Mouse (Mus musculus) embryonic facial prominence, embryonic 14.5 days (tissue): ENCODE results near the gene Tomm20. TPM values are rescaled to one million over a fixed set of nuclear protein-coding genes. Genes with fewer than 3 reads are reported as not detected.

ENCODE experiments used
- ATAC-seq: fragments of 200-750 bp; cut with Nextera tagmentation; 2 replicates; pipeline ENCODE4 v1.8.0; 2017; ENCODE audit warnings: low read depth, moderate number of reproducible peaks, moderate TSS enrichment
- DNase-seq: peaks from one replicate; pipeline ENCODE4 v3.0.0-alpha.2; 2015; ENCODE audit warnings: low spot score
- H3K27ac ChIP-seq: fragments of 300-500 bp; sonication (generic); replicated peaks from 2 replicates; pipeline ENCODE4 v1.5.1; 2014; ENCODE audit warnings: low read depth, mild to moderate bottlenecking, low read length, moderate library complexity
- H3K27me3 ChIP-seq: fragments of 300-500 bp; sonication (generic); replicated peaks from 2 replicates; pipeline ENCODE4 v1.6.1; 2014; ENCODE audit warnings: low read length; ENCODE audit not compliant: control insufficient read depth, insufficient read depth
- H3K36me3 ChIP-seq: fragments of 300-500 bp; sonication (generic); 2 replicates; pipeline ENCODE4 v1.6.1; 2014; ENCODE audit warnings: low read length, mixed read lengths; ENCODE audit not compliant: control insufficient read depth, insufficient read depth
- H3K4me1 ChIP-seq: fragments of 300-500 bp; sonication (generic); 2 replicates; pipeline ENCODE4 v1.6.1; 2014; ENCODE audit warnings: antibody characterized with exemption, low read length; ENCODE audit not compliant: control insufficient read depth, insufficient read depth
- H3K4me2 ChIP-seq: fragments of 300-500 bp; sonication (generic); 2 replicates; pipeline ENCODE4 v1.6.1; 2014; ENCODE audit warnings: low read depth, mild to moderate bottlenecking, low read length, moderate library complexity, mixed read lengths
- H3K4me3 ChIP-seq: fragments of 300-500 bp; sonication (generic); 2 replicates; pipeline ENCODE4 v1.5.1; 2014; ENCODE audit warnings: low read depth, mild to moderate bottlenecking, low read length
- H3K9ac ChIP-seq: fragments of 300-500 bp; sonication (generic); 2 replicates; pipeline ENCODE4 v1.6.1; 2014; ENCODE audit warnings: low read depth, mild to moderate bottlenecking, low read length, moderate library complexity, mixed read lengths
- H3K9me3 ChIP-seq: fragments of 300-500 bp; sonication (generic); 2 replicates; pipeline ENCODE4 v1.6.1; 2016; ENCODE audit warnings: low read length; ENCODE audit not compliant: control insufficient read depth
- WGBS: fragments of 180-500 bp; shearing (Covaris S2); extraction: QIAGEN DNeasy Blood & Tissue Kit; methylation state at CpG from one replicate; pipeline ENCODE4 v1.1.7; 2014; 5-methylcytosine and 5-hydroxymethylcytosine counted together
- polyA plus RNA-seq: library from polyadenylated mRNA; unstranded; fragments of >200 nt; fragmentation: Nextera tagmentation; extraction: Ambion mirVana; gene quantifications from 2 replicates; pipeline ENCODE4 v1.2.1, GENCODE M21; 2014

Tomm20 gene
- polyA plus RNA-seq, 1 experiment from 2014 or later = 217 TPM

DNA sequence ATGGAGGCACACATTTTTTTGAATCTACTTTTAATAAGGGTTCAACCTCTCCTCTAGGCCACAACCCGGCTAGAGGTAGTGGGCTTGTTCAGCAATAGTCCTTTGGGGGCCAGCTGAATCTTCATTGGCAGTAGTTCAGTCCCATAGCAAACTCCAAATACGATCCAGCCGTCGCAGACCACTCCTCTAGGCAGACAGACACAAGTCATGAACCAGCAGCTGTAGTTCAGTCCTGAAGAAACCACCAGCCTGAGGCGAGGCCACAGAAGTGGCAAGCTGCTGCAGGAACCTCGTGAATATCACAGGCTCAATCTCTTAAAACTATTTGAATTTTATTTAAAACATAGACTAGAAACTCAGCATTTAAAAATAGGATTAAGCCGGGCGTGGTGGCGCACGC lies 32.4 kb upstream of the Tomm20 start:
- no peak overlapping the region for H3K4me3 ChIP-seq
- ATAC-seq (no peak), DNase-seq (no peak)
- WGBS = 76% methylated on average over 10 of the region's 10 CpGs
- H3K27me3 ChIP-seq = 0 out of 2 replicates have a peak, but pooled peaks cover 9% of the 10 kb centered on the region
- no peak overlapping the region for H3K4me2 ChIP-seq
- no peaks in the 10 kb centered on the region for H3K9me3 ChIP-seq
- H3K9ac ChIP-seq = no peak overlapping the region
- H3K36me3 ChIP-seq = no peaks in the 10 kb centered on the region
- no peak overlapping the region for H3K27ac ChIP-seq
- H3K4me1 ChIP-seq = no peaks in the 10 kb centered on the region

DNA sequence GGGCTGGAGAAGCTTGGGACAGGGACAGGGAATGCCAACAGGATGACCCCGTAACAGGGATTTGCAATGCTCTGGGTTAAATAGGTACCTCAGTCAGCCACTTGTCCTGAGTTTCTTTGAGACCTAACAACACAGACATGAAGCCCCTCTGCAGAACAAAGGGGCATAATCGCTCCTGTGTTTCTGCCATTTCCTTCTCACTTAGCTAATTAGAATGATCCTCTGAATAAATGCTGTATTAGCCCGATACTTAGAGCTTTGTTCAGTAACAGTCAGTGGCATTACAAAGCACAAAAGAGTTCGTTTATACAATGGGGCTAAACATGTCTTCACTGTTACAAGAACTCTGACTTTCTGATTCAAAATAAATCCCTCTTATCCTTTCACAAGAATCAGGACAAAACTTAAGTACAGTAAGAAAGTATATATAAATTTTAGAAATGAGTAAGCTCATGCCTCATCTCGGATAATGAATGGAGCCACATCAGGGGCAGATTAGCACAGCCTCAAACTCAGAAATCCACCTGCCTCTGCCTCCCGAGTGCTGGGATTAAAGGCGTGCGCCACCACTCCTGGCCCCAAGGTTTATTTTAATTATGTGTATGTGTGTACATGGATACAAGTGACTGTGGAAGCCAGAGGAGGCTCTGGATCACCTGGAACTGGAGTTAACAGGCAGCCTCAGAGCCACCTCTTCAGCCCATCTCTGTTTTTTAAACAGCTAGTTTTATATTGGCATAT lies 31.1 kb upstream of the Tomm20 start:
- Histone ChIP-seq H3K9ac (no peak overlapping the region), H3K4me3 (no peak overlapping the region), H3K9me3 (no peaks in the 10 kb centered on the region), H3K4me2 (no peak overlapping the region), H3K27ac (no peak overlapping the region), H3K27me3 (0 out of 2 replicates have a peak, but pooled peaks cover 9% of the 10 kb centered on the region), H3K36me3 (no peaks in the 10 kb centered on the region), H3K4me1 (no peaks in the 10 kb centered on the region)
- 62% methylated on average over 8 of the region's 8 CpGs for WGBS
- no peak for DNase-seq
- ATAC-seq = no peak

DNA sequence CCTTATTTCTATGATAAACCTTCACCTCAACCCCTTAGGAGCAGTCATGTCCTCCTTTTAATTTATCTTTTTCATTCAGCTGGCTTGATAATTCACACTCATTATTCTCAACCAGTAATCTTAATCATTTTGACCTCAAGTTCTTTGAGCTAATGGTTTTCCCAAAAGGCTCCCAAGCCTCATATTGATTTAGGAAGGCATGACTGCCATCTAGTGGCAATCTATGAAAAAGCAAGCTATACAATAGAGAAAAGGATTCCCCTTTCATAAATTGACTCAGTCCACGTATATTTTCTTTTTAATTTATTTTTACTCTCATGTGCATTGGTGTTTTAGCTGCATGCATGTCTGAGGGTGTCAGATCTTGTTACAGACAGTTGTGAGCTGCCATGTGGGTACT lies 30.1 kb upstream of the Tomm20 start:
- Histone ChIP-seq H3K4me1 (no peaks in the 10 kb centered on the region), H3K4me2 (no peak overlapping the region), H3K9ac (no peak overlapping the region), H3K27ac (no peak overlapping the region), H3K9me3 (no peaks in the 10 kb centered on the region), H3K27me3 (0 out of 2 replicates have a peak, but pooled peaks cover 9% of the 10 kb centered on the region), H3K36me3 (no peaks in the 10 kb centered on the region), H3K4me3 (no peak overlapping the region)
- DNase-seq (peak; percentile 83), ATAC-seq (no peak)
- 12% methylated on average over 1 of the region's 1 CpGs for WGBS

DNA sequence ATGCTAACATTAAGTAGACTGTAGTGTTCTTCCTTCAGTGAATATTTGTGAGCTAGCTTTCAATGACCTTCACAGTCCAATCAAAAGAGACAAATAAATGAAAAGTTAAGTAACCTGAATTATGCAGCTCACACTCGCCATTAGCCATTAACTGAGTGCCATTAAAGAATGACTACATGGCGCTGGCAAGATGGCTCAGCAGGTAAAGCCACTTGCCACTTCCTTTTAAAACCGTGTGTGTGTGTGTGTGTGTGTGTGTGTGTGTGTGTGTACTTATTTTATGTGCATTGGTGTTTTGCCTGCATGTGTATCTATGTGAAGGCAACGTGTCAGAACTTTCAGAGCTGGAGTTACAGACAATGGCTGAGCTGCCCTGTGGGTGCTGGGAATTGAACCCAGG lies 28.9 kb upstream of the Tomm20 start:
- 82% methylated on average over 4 of the region's 4 CpGs for WGBS

DNA sequence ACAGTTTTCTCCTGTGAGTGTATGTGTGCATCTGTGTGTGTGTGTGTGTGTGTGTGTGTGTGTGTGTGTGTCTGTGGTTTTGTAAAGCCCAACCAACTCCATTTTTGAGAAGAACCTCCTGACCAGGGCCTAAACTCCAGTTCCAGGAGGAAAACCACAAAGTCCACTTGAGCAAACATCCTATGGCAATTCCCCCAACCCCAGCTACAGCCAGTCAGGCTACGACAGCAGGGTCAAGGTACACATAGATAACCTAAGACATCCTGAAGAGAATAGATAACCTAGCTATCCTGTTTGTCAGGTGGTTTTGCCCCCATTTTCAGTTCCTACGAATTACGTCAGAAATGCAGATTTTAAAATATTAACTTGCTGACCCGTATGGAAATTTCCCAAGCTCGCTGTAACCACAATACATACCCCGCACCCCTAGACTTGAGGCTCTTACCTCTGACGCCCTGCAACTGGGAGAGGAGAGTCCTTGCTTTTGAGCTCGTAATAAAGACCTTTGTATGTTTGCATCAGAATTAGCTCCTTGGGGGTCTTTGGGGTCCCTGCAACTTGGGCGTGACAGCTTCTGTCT lies 28.1 kb upstream of the Tomm20 start:
- no peaks in the 10 kb centered on the region for H3K9me3 ChIP-seq
- H3K9ac ChIP-seq = no peak overlapping the region
- 0 out of 2 replicates have a peak, but pooled peaks cover 9% of the 10 kb centered on the region for H3K27me3 ChIP-seq
- H3K4me2 ChIP-seq = no peak overlapping the region
- no peak for ATAC-seq
- H3K27ac ChIP-seq = no peak overlapping the region
- H3K4me3 ChIP-seq = no peak overlapping the region
- H3K4me1 ChIP-seq = peaks cover 3% of the 10 kb centered on the region
- 0 out of 2 replicates have a peak, but pooled peaks cover 7% of the 10 kb centered on the region for H3K36me3 ChIP-seq
- no peak for DNase-seq
- 74% methylated on average over 9 of the region's 9 CpGs for WGBS

More for the DNA sequence above, 28.9 kb upstream of the Tomm20 start:
- Histone ChIP-seq H3K4me3 (no peak overlapping the region), H3K36me3 (0 out of 2 replicates have a peak, but pooled peaks cover under 1% of the 10 kb centered on the region), H3K27me3 (0 out of 2 replicates have a peak, but pooled peaks cover 9% of the 10 kb centered on the region), H3K27ac (no peak overlapping the region), H3K9ac (no peak overlapping the region), H3K4me1 (peaks cover 3% of the 10 kb centered on the region), H3K9me3 (no peaks in the 10 kb centered on the region), H3K4me2 (no peak overlapping the region)
- DNase-seq (no peak), ATAC-seq (no peak)

DNA sequence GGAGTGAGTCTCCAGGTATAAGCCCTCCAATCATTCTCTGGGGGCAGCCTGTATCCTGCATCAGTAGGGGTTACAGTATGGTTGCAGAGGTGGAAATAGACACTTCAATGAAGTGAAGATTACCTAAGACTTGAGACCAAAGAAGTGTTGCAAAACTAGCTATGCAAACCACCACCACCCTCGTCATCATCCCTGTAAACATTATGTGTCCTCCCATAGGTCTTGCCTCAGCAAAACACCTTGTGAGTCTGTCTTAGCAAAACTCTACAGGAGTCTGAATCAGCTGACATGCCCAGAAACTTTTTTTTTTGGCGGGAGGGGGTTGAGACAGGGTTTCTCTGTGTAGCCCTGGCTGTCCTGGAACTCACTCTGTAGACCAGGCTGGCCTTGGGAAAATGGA lies 27.0 kb upstream of the Tomm20 start:
- Histone ChIP-seq H3K9ac (no peak overlapping the region), H3K27me3 (0 out of 2 replicates have a peak, but pooled peaks cover 9% of the 10 kb centered on the region), H3K36me3 (peaks cover 15% of the 10 kb centered on the region; the same call in 1 of the 2 replicates), H3K4me2 (no peak overlapping the region), H3K27ac (no peak overlapping the region), H3K9me3 (no peaks in the 10 kb centered on the region), H3K4me3 (no peak overlapping the region), H3K4me1 (peaks cover 3% of the 10 kb centered on the region)
- WGBS = 75% methylated on average over 2 of the region's 2 CpGs
- DNase-seq (no peak), ATAC-seq (no peak)

DNA sequence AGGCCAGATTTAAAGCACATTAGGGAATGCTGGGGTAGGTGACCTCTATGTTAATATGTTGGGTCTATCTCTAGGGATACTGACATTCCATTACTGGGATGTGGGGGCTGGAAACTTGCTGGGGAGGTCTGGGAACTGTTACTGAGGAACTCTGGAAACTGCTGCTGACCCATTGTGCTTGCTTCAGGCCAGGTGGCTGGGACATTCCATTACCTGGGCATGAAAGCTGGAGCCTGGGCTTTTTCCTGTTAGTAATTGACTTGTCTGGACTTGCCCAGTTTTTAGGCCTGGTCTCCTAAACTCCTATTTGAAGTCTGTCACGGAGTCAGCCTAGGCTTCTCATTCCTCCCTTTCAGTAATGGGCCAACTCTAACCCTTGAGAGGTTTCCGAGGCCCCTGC lies 26.5 kb upstream of the Tomm20 start:
- H3K9me3 ChIP-seq = no peaks in the 10 kb centered on the region
- H3K9ac ChIP-seq = no peak overlapping the region
- WGBS = 76% methylated on average over 2 of the region's 2 CpGs
- no peak overlapping the region for H3K4me2 ChIP-seq
- peaks cover 20% of the 10 kb centered on the region; the same call in 1 of the 2 replicates for H3K36me3 ChIP-seq
- no peak overlapping the region for H3K4me3 ChIP-seq
- no peak for ATAC-seq
- H3K27me3 ChIP-seq = 0 out of 2 replicates have a peak, but pooled peaks cover 8% of the 10 kb centered on the region
- no peak overlapping the region for H3K27ac ChIP-seq
- peaks cover 3% of the 10 kb centered on the region for H3K4me1 ChIP-seq
- DNase-seq = no peak

DNA sequence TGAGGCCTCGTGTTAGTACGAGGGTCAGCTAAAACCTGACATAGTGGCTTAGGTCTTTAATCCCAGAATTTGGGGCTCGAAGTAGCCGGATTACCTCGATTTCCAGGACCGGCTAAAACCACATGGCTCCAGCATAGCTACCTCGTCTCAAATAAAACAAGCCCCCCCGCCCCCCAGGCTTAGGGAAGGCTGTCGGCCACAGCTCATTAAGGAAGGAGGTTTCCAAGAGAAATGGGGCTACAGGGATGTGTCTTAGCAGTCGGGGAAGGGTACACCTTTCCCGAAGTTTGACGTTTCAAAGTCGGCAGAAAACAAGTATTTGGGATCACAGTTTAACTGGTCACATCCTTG lies 25.6 kb upstream of the Tomm20 start:
- H3K4me1 ChIP-seq = peaks cover 3% of the 10 kb centered on the region
- peak overlapping the region; percentile 77 for H3K27ac ChIP-seq
- no peaks in the 10 kb centered on the region for H3K9me3 ChIP-seq
- peak overlapping the region; percentile 90 for H3K4me2 ChIP-seq
- peak overlapping the region; percentile 72 for H3K9ac ChIP-seq
- H3K36me3 ChIP-seq = peaks cover 26% of the 10 kb centered on the region; the same call in 1 of the 2 replicates
- peak; percentile 41 for ATAC-seq
- no peak for DNase-seq
- H3K4me3 ChIP-seq = peak overlapping the region; percentile 81
- 8% methylated on average over 13 of the region's 13 CpGs for WGBS
- no peaks in the 10 kb centered on the region for H3K27me3 ChIP-seq
